Mouse (Mus musculus) left cerebral cortex, postnatal 14 days (tissue): Measurements from ENCODE around the gene Nacc1. TPM values are rescaled to one million over a fixed set of nuclear protein-coding genes. Genes with fewer than 3 reads are reported as not detected.
A peak's percentile ranks its signal among the peaks of the same experiment; 100 is the strongest.

Experiments
- DNase-seq, 2 experiments: peaks; one replicate each; pipeline ENCODE4 v3.0.0; 2021 to 2022; ENCODE audit warnings: low spot score in 2 of 2, mixed read lengths in 1 of 2
- intact Hi-C: fragments of 180-260 bp; cut with DNase I; formaldehyde crosslinking; loops from one replicate; pipeline ENCODE4 v1.15.1; 2025
- total RNA-seq, 2 experiments: library from RNA; stranded (reverse); gene quantifications; 2 replicates each; pipeline ENCODE4 v1.2.3; 2021

Nacc1 gene
- total RNA-seq, 2 experiments from 2014 or later: 90.2 to 91.9 TPM

- DNase-seq: no peak
- intact Hi-C loops: no loop called here
Observed at GRCm38 (mm10) chr8:84702561-84702960, 14.9 kb upstream of the Nacc1 start.

GRCm38 (mm10) chr8:84700941-84701911 is 13.6 kb upstream of the Nacc1 start, which contains the start of gene Lyl1:
Lyl1 (plus strand) TSS chr8:84701457.
- DNase-seq: peak in 1 of 2 experiments; percentile 17
- intact Hi-C loops: no loop called here

GRCm38 (mm10) chr8:84700526-84700925 is 12.9 kb upstream of the Nacc1 start:
- intact Hi-C loops: no loop called here

GRCm38 (mm10) chr8:84699861-84700322 is 12.2 kb upstream of the Nacc1 start:
- intact Hi-C loops: loop anchor here (2.0 kb wide), 1 partner anchor 113 kb away; no protein-coding TSS in a partner anchor

More at GRCm38 (mm10) chr8:84700526-84700925, 12.9 kb upstream of the Nacc1 start:
- DNase-seq: no peak

GRCm38 (mm10) chr8:84698929-84699401 is 11.3 kb upstream of the Nacc1 start:
- intact Hi-C loops: loop anchor here (2.0 kb wide), 1 partner anchor 114 kb away; no protein-coding TSS in a partner anchor

More at GRCm38 (mm10) chr8:84699861-84700322, 12.2 kb upstream of the Nacc1 start:
- DNase-seq: peak; percentile 71 to 89

GRCm38 (mm10) chr8:84698288-84698687 is 10.6 kb upstream of the Nacc1 start:
- intact Hi-C loops: loop anchor here (2.0 kb wide), 1 partner anchor 115 kb away; no protein-coding TSS in a partner anchor

More at GRCm38 (mm10) chr8:84698929-84699401, 11.3 kb upstream of the Nacc1 start:
- peak; percentile 21 to 64 for DNase-seq

GRCm38 (mm10) chr8:84697166-84698130 is 9.8 kb upstream of the Nacc1 start:
- intact Hi-C loops: loop anchor here (2.0 kb wide), 1 partner anchor 115 kb away; no protein-coding TSS in a partner anchor
- peak; percentile 62 to 81 for DNase-seq

More at GRCm38 (mm10) chr8:84698288-84698687, 10.6 kb upstream of the Nacc1 start:
- DNase-seq: no peak

GRCm38 (mm10) chr8:84695140-84695539 is 7.5 kb upstream of the Nacc1 start:
- intact Hi-C loops: no loop called here
- DNase-seq: no peak

GRCm38 (mm10) chr8:84693332-84693731 is 5.7 kb upstream of the Nacc1 start:
- intact Hi-C loops: no loop called here
- no peak for DNase-seq

- intact Hi-C loops: no loop called here
Observed at GRCm38 (mm10) chr8:84689091-84689915, 1.6 kb upstream of the Nacc1 start.

GRCm38 (mm10) chr8:84687003-84687704 is 508 bp downstream of the Nacc1 start:
- no peak for DNase-seq

More at GRCm38 (mm10) chr8:84689091-84689915, 1.6 kb upstream of the Nacc1 start:
- DNase-seq: peak; percentile 94 to 96

GRCm38 (mm10) chr8:84686191-84687002 is 1.3 kb downstream of the Nacc1 start, which contains the start of gene Trmt1:
Trmt1 (plus strand) TSS chr8:84686307.
- DNase-seq: peak in 1 of 2 experiments; percentile 47
- intact Hi-C loops: no loop called here

More at GRCm38 (mm10) chr8:84687003-84687704, 508 bp downstream of the Nacc1 start:
- intact Hi-C loops: no loop called here

- intact Hi-C loops: no loop called here
- DNase-seq: no peak
Observed at GRCm38 (mm10) chr8:84684537-84684936, 3.1 kb downstream of the Nacc1 start.

GRCm38 (mm10) chr8:84682257-84682656 is 5.4 kb downstream of the Nacc1 start:
- no peak for DNase-seq
- intact Hi-C loops: no loop called here

- intact Hi-C loops: no loop called here
- DNase-seq: no peak
Observed at GRCm38 (mm10) chr8:84681476-84681875, 6.2 kb downstream of the Nacc1 start.

- DNase-seq: no peak
- intact Hi-C loops: no loop called here
Observed at GRCm38 (mm10) chr8:84677305-84677704, 10.4 kb downstream of the Nacc1 start.
